Mouse (Mus musculus) hindbrain, embryonic 12.5 days (tissue): ENCODE results near the gene Nup214. TPM values are rescaled to one million over a fixed set of nuclear protein-coding genes. Genes with fewer than 3 reads are reported as not detected.
"Not testable (repeated sequence)": the region's sequence is repeated elsewhere in the genome, so short reads cannot be mapped to it uniquely, and the experiment has no call there.

Experiments
- ATAC-seq: fragments of 200-750 bp; cut with Nextera tagmentation; 2 replicates; pipeline ENCODE4 v1.8.0; 2017; ENCODE audit warnings: moderate TSS enrichment; ENCODE audit not compliant: low FRiP score
- H3K27ac ChIP-seq: fragments of 300-500 bp; sonication (generic); 2 replicates; pipeline ENCODE4 v1.5.1; 2016; ENCODE audit warnings: mild to moderate bottlenecking
- H3K27me3 ChIP-seq: fragments of 300-500 bp; sonication (generic); 2 replicates; pipeline ENCODE4 v1.6.1; 2016; ENCODE audit warnings: mild to moderate bottlenecking
- H3K36me3 ChIP-seq: fragments of 300-500 bp; sonication (generic); 2 replicates; pipeline ENCODE4 v1.6.1; 2016; ENCODE audit warnings: mild to moderate bottlenecking
- H3K4me1 ChIP-seq: fragments of 300-500 bp; sonication (generic); 2 replicates; pipeline ENCODE4 v1.6.1; 2016
- H3K4me2 ChIP-seq: fragments of 300-500 bp; sonication (generic); replicated peaks from 2 replicates; pipeline ENCODE4 v1.6.1; 2016; ENCODE audit warnings: mild to moderate bottlenecking
- H3K4me3 ChIP-seq: fragments of 300-500 bp; sonication (generic); 2 replicates; pipeline ENCODE4 v1.5.1; 2016; ENCODE audit warnings: mild to moderate bottlenecking
- H3K9ac ChIP-seq: fragments of 300-500 bp; sonication (generic); 2 replicates; pipeline ENCODE4 v1.6.1; 2016; ENCODE audit warnings: mild to moderate bottlenecking, moderate library complexity
- H3K9me3 ChIP-seq: fragments of 300-500 bp; sonication (generic); replicated peaks from 2 replicates; pipeline ENCODE4 v1.6.1; 2016; ENCODE audit warnings: mild to moderate bottlenecking
- WGBS: fragments of 180-500 bp; shearing (Covaris S2); methylation state at CpG from one replicate; pipeline ENCODE4 v1.1.7; 2016; 5-methylcytosine and 5-hydroxymethylcytosine counted together
- polyA plus RNA-seq: library from polyadenylated mRNA; unstranded; fragments of >200 nt; fragmentation: Nextera tagmentation; extraction: Ambion mirVana; gene quantifications from 2 replicates; pipeline ENCODE4 v1.2.1, GENCODE M21; 2016

Gene Nup214
- polyA plus RNA-seq, 1 experiment from 2014 or later = 75.3 TPM

GRCm38 (mm10) chr2:32020229-32020628 is 46.0 kb downstream of the Nup214 start:
- Histone ChIP-seq H3K4me2 (no peak overlapping the region), H3K9ac (no peak overlapping the region), H3K27me3 (no peaks in the 10 kb centered on the region), H3K36me3 (peaks cover 91% of the 10 kb centered on the region), H3K27ac (no peak overlapping the region), H3K4me3 (no peak overlapping the region), H3K4me1 (no peaks in the 10 kb centered on the region), H3K9me3 (no peaks in the 10 kb centered on the region)
- ATAC-seq = no peak
- WGBS = 93% methylated on average over 5 of the region's 5 CpGs

GRCm38 (mm10) chr2:32024372-32024771 is 50.1 kb downstream of the Nup214 start:
- 92% methylated on average over 4 of the region's 4 CpGs for WGBS
- Histone ChIP-seq H3K4me3 (no peak overlapping the region), H3K27me3 (no peaks in the 10 kb centered on the region), H3K36me3 (peaks cover 82% of the 10 kb centered on the region), H3K4me2 (no peak overlapping the region), H3K4me1 (no peaks in the 10 kb centered on the region), H3K27ac (no peak overlapping the region), H3K9me3 (no peaks in the 10 kb centered on the region), H3K9ac (no peak overlapping the region)
- ATAC-seq = no peak

- Histone ChIP-seq H3K9ac (no peak overlapping the region), H3K27me3 (no peaks in the 10 kb centered on the region), H3K4me2 (no peak overlapping the region), H3K9me3 (no peaks in the 10 kb centered on the region), H3K27ac (no peak overlapping the region), H3K4me3 (no peak overlapping the region), H3K4me1 (no peaks in the 10 kb centered on the region), H3K36me3 (peaks cover 80% of the 10 kb centered on the region)
- ATAC-seq = no peak
- 77% methylated on average over 3 of the region's 3 CpGs for WGBS
These were observed 55.4 kb downstream of the Nup214 start for GRCm38 (mm10) chr2:32029636-32030035.

- no peaks in the 10 kb centered on the region for H3K27me3 ChIP-seq
- H3K4me3 ChIP-seq = no peak overlapping the region
- H3K9me3 ChIP-seq = no peaks in the 10 kb centered on the region
- H3K4me2 ChIP-seq = no peak overlapping the region
- no peak overlapping the region for H3K27ac ChIP-seq
- WGBS = 89% methylated on average over 6 of the region's 6 CpGs
- no peaks in the 10 kb centered on the region for H3K4me1 ChIP-seq
- H3K9ac ChIP-seq = no peak overlapping the region
- no peak for ATAC-seq
- peaks cover 83% of the 10 kb centered on the region for H3K36me3 ChIP-seq
These were observed 59.2 kb downstream of the Nup214 start for GRCm38 (mm10) chr2:32033436-32033835.

GRCm38 (mm10) chr2:32034206-32034605 is 60.0 kb downstream of the Nup214 start:
- H3K4me2 ChIP-seq = no peak overlapping the region
- peaks cover 89% of the 10 kb centered on the region for H3K36me3 ChIP-seq
- no peaks in the 10 kb centered on the region for H3K4me1 ChIP-seq
- 95% methylated on average over 6 of the region's 6 CpGs for WGBS
- H3K27me3 ChIP-seq = no peaks in the 10 kb centered on the region
- H3K27ac ChIP-seq = no peak overlapping the region
- no peak overlapping the region for H3K4me3 ChIP-seq
- ATAC-seq = no peak
- no peak overlapping the region for H3K9ac ChIP-seq
- H3K9me3 ChIP-seq = no peaks in the 10 kb centered on the region

- H3K4me3 ChIP-seq = no peak overlapping the region
- no peaks in the 10 kb centered on the region for H3K27me3 ChIP-seq
- no peak overlapping the region for H3K4me2 ChIP-seq
- 84% methylated on average over 6 of the region's 6 CpGs for WGBS
- H3K9ac ChIP-seq = no peak overlapping the region
- no peak overlapping the region for H3K27ac ChIP-seq
- no peak for ATAC-seq
- H3K36me3 ChIP-seq = peaks cover 85% of the 10 kb centered on the region
- no peaks in the 10 kb centered on the region for H3K4me1 ChIP-seq
- no peaks in the 10 kb centered on the region for H3K9me3 ChIP-seq
These were observed 63.1 kb downstream of the Nup214 start for GRCm38 (mm10) chr2:32037279-32037858.

- Histone ChIP-seq H3K27me3 (no peaks in the 10 kb centered on the region), H3K4me2 (no peak overlapping the region), H3K27ac (no peak overlapping the region), H3K4me1 (no peaks in the 10 kb centered on the region), H3K36me3 (peaks cover 87% of the 10 kb centered on the region), H3K9ac (no peak overlapping the region), H3K4me3 (no peak overlapping the region), H3K9me3 (no peaks in the 10 kb centered on the region)
- ATAC-seq = no peak
- WGBS = 88% methylated on average over 8 of the region's 8 CpGs
These were observed 64.4 kb downstream of the Nup214 start for GRCm38 (mm10) chr2:32038661-32039081.

GRCm38 (mm10) chr2:32040646-32041045 is 66.4 kb downstream of the Nup214 start:
- not testable (repeated sequence) for H3K9me3 ChIP-seq, H3K27me3 ChIP-seq, H3K4me2 ChIP-seq, H3K27ac ChIP-seq, H3K4me1 ChIP-seq, H3K9ac ChIP-seq, ATAC-seq, H3K4me3 ChIP-seq
- peaks cover 87% of the 10 kb centered on the region for H3K36me3 ChIP-seq
- WGBS = 93% methylated on average over 9 of the region's 9 CpGs

- 95% methylated on average over 2 of the region's 2 CpGs for WGBS
- ATAC-seq = no peak
- H3K4me1 ChIP-seq = no peaks in the 10 kb centered on the region
- peaks cover 89% of the 10 kb centered on the region for H3K36me3 ChIP-seq
- H3K27me3 ChIP-seq = no peaks in the 10 kb centered on the region
- no peak overlapping the region for H3K4me2 ChIP-seq
- no peak overlapping the region for H3K9ac ChIP-seq
- H3K27ac ChIP-seq = no peak overlapping the region
- H3K4me3 ChIP-seq = no peak overlapping the region
- no peaks in the 10 kb centered on the region for H3K9me3 ChIP-seq
These were observed 66.9 kb downstream of the Nup214 start for GRCm38 (mm10) chr2:32041087-32041486.

- ATAC-seq = no peak
- H3K4me2 ChIP-seq = no peak overlapping the region
- H3K9me3 ChIP-seq = no peaks in the 10 kb centered on the region
- WGBS = 67% methylated on average over 5 of the region's 5 CpGs
- no peaks in the 10 kb centered on the region for H3K27me3 ChIP-seq
- no peak overlapping the region for H3K9ac ChIP-seq
- no peak overlapping the region for H3K4me3 ChIP-seq
- no peaks in the 10 kb centered on the region for H3K4me1 ChIP-seq
- no peak overlapping the region for H3K27ac ChIP-seq
- peaks cover 85% of the 10 kb centered on the region for H3K36me3 ChIP-seq
These were observed 69.6 kb downstream of the Nup214 start for GRCm38 (mm10) chr2:32043836-32044235.

GRCm38 (mm10) chr2:32045375-32045774 is 71.1 kb downstream of the Nup214 start:
- H3K4me1 ChIP-seq = no peaks in the 10 kb centered on the region
- WGBS = 85% methylated on average over 6 of the region's 6 CpGs
- H3K36me3 ChIP-seq = peaks cover 85% of the 10 kb centered on the region
- H3K27me3 ChIP-seq = no peaks in the 10 kb centered on the region
- no peak overlapping the region for H3K27ac ChIP-seq
- no peak overlapping the region for H3K4me2 ChIP-seq
- H3K4me3 ChIP-seq = no peak overlapping the region
- H3K9me3 ChIP-seq = no peaks in the 10 kb centered on the region
- peak overlapping the region; percentile 4; the same call in 1 of the 2 replicates for H3K9ac ChIP-seq
- ATAC-seq = no peak

GRCm38 (mm10) chr2:32046009-32046408 is 71.8 kb downstream of the Nup214 start:
- 90% methylated on average over 10 of the region's 10 CpGs for WGBS
- Histone ChIP-seq H3K36me3 (peaks cover 87% of the 10 kb centered on the region), H3K4me1 (no peaks in the 10 kb centered on the region), H3K27me3 (no peaks in the 10 kb centered on the region), H3K9me3 (no peaks in the 10 kb centered on the region), H3K4me2 (no peak overlapping the region), H3K4me3 (no peak overlapping the region), H3K9ac (no peak overlapping the region), H3K27ac (no peak overlapping the region)
- ATAC-seq = no peak

GRCm38 (mm10) chr2:32047323-32047722 is 73.1 kb downstream of the Nup214 start:
- no peak overlapping the region for H3K4me3 ChIP-seq
- no peak overlapping the region for H3K9ac ChIP-seq
- 96% methylated on average over 10 of the region's 10 CpGs for WGBS
- no peak for ATAC-seq
- H3K4me2 ChIP-seq = no peak overlapping the region
- no peaks in the 10 kb centered on the region for H3K9me3 ChIP-seq
- no peak overlapping the region for H3K27ac ChIP-seq
- no peaks in the 10 kb centered on the region for H3K27me3 ChIP-seq
- no peaks in the 10 kb centered on the region for H3K4me1 ChIP-seq
- H3K36me3 ChIP-seq = peaks cover 91% of the 10 kb centered on the region
